Mouse (Mus musculus) kidney, postnatal 36 days (tissue): ENCODE results near the gene Lrfn4.

Experiments
- DNase-seq, 2 experiments: peaks; one replicate each; pipeline ENCODE4 v3.0.0; 2021 to 2022; ENCODE audit warnings: mixed read lengths in 2 of 2

Gene Lrfn4

DNA sequence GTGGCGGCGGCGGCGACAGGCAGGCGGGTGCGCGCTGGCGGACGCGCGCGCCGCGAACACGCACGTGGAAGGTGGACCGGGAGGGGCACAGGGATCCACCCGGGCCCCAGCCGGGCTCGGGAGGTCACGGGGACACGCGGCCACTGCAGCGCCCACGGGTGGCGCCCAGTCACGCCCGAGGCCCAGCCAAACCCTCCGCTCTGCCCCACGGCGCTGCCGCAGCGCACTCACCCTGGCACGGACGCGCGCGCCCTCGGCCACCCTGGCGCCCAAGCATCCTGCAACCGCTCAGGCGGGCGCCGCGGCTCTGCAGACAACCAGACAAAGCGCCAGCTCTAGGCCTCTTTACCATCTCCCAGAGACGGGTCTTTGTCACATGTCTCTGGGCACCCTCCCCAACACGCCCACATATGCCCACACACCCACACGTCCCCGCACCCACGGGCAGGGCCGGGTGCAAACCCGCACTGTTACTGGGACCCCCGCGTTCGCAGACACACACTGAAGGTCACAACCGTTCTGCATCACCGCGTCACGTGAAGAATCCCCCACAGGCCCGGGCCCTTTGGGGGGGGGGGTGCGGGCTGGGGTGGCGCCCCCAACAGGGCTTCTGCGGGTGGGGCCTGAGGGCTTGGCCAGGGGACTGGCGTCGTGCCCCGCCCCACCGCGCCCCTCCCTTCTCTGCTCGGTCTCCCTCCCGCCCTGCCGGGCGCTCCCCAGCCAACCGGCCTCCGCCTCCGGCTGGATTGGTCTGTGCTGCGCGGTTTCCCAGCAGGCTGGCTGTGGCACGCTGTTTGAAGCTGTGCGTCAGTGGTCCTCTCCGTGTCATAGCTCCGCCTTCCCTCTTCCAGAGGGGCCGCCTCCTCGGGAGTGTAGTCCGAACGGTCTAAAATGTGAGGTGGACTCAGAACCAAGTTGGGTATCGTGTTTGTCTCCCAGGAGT, at the start of gene Lrfn4:
Gene Lrfn4, minus strand, starts transcription at position 517 of the 943 bp plus-strand sequence.
- peak; percentile 77 to 81 for DNase-seq

DNA sequence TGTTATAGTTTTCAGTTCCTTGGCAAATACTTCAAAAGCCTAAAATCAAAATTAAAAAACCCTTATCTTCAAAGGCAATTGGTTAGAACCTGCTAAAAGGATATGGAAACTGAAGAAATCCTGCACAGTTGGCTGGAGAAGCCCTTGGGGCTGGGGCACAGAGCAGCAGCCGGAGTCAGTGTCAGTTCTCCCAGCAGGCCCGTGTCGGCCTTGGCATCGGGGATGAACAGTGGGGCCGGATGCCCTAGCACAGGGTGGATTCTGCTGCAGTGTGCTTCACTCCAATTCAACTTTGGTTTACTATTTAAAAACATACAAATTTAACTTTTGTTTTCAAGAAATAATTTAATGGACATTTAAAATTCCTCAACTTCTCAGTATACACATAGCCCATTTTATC, 42.7 kb upstream of the Lrfn4 start:
- no peak for DNase-seq

DNA sequence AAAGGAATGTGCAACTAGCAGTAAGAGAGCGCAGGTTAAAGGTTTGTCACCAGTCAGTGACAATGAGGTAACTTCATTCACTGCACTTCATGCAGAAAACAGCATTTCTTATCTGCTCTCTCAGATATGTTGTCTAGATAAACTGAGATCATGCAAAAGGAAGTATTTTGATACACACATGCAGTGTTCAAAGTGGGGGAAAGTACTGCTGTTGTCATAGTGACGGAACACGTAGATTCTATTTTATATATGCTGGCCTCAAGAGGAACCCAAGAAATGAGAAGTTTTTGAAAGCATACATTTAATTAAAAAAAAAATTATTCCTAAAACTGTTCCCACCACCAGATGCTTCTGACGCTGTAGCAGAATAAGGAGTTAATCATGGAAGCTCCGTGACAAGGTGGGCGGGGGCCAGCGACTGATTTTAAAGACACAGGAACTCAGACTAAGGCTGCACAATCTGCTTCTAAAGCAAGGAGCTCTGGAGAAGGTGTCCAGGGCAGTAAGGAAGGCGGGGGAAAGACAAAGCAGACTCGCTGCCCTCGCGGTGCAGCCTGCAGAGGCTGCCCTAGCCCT, 31.5 kb upstream of the Lrfn4 start:
- no peak for DNase-seq

DNA sequence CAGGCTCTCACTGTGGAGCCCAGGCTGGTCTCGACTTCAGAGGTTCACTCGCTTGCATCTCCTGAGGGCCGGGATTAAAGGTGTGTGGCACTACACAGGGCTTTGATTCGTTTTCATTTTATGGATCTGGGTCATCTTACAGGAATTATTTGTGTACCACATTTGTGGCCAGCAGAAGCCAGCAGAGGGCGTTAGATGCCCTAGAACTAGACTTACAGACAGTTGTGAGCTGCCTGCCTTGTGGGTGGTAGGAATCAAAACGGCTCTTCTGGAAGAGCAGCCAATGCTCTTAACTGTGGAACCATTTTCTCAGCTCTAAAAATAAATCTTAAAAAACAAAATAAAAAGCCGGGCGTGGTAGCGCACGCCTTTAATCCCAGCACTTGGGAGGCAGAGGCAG, 28.8 kb upstream of the Lrfn4 start:
- peak in 1 of 2 experiments; percentile 60 for DNase-seq

DNA sequence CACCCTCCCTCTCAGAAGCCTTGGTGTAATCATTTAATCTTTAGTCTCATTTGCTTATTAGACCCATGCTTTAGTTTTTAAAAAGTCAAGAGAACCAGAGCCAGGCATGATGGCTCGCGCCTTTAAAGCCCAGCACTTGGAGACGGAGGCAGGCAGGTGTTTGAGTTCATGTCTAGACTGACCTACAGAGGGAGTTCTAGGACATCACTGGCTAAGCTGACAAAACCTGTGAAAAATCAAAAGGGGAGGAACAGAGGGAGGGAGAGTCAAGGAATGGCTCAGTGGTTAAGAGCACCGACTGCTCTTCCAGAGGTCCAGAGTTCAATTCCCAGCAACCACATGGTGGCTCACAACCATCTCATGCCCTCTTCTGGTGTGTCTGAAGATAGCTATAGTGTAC, 20.5 kb upstream of the Lrfn4 start:
- DNase-seq, result no peak

DNA sequence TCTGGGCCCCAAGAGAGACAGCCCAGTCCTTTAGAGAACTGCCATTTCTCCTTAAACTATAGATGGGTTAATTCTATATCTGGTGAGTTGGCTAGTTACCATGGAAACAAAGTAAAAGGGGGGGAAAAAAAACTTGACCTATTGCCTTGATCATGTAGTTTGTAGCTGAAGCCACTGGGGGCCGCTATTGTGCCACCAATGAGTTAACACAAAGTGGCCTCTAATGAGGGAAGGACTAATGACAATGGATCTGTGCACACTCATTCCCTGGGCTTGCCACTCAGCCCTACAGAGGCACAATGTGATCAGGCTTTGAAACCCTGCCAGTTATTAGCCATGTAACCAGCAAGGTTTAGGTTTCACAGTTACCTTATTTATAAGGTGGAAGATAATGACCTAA, 13.4 kb upstream of the Lrfn4 start:
- DNase-seq, result peak; percentile 47 to 83

- no peak for DNase-seq
These were observed 10.5 kb upstream of the Lrfn4 start for GRCm38 (mm10) chr19:4625829-4626535.

DNA sequence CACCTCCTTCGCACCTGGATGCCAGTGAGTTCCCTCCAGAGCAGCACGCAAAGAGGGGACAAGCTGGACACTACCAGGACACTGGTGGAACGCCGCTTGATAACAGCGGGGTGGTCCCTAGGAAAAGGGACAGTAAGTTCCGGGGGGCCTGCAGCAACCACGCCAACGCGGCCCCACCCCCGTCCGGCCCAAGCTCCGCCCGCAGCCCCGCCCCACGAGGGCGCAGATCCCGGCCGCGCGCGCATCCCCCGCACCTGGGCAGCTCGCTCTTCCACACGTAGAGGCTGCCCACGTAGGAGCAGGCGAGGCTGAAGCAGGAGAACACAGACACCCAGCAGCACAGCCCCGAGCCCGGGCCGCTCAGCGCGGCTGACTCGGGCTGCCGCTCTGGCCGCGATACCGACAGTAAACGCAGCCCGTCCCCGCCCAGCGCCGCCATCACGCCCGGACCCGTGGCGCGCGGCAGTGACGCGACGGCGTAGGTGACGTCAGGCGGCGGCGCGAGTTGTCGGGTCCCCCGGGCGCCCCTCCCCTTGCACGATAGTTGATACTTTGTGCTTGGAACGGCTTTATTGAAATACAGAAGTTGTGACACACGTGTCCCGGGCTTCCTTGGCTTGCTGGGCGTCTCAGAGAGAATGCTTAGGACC, 9.8 kb upstream of the Lrfn4 start, which contains the start of gene Rce1:
Gene Rce1, minus strand, starts transcription at position 463 of the 650 bp plus-strand sequence.
- DNase-seq, result peak; percentile 91 to 97

GRCm38 (mm10) chr19:4624406-4625178, 9.1 kb upstream of the Lrfn4 start:
- DNase-seq, result no peak

DNA sequence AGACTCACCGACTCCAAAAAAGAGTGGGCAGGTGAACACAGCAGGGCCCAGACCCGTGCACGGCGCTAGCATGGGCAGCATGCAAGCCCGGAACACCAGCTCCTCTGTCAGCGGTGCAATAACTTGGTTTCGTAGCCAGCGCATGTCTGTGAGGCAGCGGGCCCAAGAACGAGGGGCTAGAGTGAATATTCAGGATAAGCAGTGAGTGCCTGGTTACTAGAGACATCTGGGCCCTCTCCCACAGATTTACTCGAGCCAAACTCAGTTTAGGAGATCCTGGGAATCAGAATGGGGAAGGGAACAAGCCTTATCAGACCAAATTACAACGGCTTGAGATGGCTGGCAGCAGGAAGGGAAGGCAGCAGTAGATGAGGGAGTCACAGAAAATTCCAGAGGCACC, 8.5 kb upstream of the Lrfn4 start:
- no peak for DNase-seq

DNA sequence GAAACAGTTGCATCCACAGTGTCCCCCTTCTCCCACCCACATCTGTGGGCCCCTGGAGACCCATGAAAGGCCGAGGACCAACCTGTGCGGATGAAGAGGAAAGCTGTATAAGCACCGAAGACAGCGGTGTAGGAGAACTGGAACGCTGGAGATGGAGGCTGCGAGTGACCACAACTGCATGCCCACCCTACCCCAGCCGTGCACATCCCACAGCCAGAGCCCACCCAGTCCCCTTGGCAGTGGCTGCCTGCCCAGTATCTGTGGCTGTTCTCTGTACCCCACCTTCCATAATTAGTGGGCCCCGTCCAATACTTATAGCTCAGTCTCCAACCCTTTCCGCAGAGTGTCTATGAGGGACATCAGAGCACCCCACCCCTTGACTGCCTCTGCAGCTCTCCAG, 8.0 kb upstream of the Lrfn4 start:
- DNase-seq, result no peak

DNA sequence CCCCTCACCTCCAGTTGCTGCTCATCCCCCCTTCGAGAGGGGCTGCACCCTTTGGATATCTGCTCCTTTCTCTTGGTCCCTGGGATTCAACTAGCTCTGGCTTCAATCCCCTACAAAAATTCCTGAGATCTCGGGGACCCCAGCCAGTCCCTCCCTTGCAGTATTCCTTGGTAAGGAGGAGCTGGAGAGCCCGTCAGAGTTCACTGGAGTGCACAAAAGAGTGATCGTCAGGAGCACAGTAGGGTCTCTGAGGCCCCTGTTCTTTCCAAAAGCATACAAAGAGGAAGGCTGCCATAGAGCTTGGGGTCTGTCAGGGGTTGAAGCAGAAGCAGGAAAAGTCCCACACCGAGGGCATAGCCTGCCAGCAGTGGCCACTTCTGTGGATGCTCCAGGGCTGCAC, 7.3 kb upstream of the Lrfn4 start:
- no peak for DNase-seq

DNA sequence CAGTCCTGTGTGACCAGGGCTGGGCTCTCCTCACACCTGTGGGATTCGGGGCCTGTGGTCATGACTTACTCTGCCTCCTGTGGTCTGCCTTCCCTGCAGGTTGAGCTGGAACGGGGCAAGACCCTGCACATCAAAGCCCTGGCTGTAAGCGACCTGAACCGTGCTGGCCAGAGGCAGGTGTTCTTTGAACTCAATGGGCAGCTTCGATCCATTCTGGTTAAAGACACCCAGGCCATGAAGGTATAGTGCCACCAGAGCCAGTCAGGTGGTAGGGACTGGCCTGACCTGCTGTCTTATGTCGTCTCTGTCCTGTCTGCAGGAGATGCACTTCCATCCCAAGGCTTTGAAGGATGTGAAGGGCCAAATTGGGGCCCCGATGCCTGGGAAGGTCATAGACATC, 5.3 kb upstream of the Lrfn4 start:
- DNase-seq, result no peak

DNA sequence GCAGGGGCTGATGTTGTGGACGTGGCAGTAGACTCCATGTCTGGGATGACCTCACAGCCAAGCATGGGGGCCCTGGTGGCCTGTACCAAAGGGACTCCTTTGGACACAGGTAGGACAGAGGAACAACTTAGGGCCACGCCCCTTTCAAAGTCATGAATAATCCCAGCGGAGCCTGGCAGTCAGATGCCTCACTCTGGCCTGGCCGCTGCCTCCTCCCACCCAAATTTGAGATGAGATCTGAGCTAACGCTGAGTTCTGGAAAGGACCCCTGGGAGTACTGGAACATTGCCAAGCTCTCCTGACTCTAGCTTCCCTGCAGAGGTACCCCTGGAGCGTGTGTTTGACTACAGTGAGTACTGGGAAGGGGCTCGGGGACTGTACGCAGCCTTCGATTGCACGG, 4.0 kb upstream of the Lrfn4 start:
- DNase-seq, result no peak

DNA sequence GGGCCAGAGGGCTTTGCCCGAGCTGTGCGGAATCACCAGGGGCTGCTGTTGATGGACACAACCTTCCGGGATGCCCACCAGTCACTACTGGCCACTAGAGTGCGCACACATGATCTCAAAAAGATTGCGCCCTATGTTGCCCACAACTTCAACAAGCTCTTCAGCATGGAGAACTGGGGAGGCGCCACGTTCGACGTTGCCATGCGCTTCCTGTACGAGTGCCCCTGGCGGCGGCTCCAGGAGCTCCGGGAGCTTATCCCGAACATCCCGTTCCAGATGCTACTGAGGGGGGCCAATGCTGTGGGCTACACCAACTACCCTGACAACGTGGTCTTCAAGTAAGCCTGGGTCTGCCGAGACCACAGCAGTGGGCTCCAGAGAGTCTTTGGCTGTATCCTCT, 2.7 kb upstream of the Lrfn4 start:
- DNase-seq, result no peak

DNA sequence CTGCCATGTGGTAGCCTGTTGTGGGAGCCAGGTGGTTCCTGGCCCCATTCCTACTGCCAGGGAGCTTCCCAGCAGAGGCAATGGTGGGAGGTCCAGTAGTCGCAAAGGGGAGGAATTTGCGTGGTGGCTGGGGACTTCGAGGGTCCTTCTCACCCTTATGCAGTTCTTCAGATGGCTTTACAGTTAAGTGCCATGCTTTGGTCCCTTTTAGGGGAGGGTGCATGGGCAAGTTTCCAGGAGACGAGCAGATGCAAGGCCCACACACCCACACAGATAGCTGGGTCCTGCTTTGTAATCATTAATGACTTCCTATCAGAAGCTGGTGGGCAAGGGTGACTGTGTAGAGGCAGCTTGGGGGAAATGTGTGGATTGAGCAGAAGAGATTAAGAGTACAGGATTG, 1.1 kb upstream of the Lrfn4 start:
- DNase-seq, result no peak

GRCm38 (mm10) chr19:4614305-4615150, 939 bp downstream of the Lrfn4 start:
- DNase-seq, result no peak

DNA sequence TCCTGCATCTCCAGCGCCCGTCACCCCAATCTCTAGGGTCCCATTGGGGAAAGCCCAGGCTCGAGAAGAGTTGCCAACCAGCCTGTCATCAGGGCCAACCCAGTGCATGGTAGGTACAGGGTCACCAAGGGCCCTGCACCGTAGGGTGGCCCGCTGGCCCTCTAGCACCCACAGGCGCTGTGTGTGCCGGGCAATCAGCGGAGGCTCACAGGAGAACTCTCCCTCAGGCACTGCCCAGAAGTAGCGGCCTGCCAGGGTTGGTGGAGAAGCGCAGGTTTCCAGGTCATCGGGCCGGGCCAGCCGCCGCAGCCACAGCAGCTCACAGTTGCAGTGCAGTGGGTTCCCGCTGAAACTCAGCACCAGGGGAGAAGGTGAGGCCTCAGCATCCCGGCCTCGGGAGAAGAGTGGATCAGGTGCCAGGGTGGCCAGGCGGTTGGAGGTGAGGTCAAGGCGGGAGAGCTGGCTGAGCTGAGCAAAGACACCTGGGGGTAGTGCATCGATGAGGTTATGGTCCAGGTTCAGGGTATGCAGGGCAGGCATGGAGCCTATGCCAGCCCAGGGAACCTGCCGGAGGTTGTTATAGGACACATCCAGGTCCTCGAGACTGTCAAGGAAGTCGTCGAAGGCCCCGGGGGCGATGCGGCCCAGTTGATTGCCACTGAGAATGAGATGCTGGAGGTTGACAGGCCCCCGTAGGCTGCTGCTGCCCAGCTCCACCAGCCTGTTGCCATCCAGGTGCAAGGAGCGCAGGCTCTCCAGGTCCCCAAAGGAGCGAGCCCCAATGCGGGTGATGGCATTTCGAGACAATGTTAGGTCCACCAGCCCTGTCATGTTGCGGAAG, 1.8 kb downstream of the Lrfn4 start:
- DNase-seq, result no peak

DNA sequence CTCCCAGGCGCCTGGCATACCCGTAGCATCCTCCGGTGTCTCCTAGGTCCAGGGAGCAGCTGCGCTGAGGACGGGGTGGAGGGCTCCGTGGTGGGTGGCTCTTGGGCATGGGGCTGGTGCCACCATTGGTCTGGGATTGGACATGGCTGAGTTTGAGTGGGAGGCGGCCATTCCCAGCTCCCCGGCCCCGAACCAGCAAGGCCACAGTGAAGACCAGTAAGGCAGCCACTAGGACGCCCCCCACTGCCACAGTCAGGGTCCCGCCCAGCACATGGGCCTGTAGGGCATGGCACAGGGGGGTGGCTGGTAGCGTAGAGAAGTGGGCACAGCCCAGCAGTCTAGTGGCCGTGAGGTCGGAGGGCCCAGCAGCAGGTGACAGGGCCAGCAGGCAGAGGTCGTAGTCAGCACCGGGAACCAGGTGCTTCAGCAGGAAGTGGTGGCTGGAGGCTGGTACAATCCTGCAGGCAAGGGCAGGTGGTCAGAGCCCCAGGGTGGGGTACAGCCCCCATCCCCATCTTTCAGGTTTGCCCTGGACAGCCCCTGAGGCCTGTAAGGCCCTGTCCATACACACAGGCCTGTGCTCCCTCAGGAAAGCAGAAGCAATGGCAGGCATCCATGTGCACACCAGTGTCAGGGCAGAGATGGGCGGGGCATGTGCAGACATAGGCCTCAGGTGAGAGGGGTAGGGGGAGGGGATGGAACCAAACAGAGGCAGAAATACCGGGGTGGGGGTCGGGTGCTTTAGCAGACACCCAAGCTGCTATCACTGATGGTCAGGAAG, 3.1 kb downstream of the Lrfn4 start:
- no peak for DNase-seq

DNA sequence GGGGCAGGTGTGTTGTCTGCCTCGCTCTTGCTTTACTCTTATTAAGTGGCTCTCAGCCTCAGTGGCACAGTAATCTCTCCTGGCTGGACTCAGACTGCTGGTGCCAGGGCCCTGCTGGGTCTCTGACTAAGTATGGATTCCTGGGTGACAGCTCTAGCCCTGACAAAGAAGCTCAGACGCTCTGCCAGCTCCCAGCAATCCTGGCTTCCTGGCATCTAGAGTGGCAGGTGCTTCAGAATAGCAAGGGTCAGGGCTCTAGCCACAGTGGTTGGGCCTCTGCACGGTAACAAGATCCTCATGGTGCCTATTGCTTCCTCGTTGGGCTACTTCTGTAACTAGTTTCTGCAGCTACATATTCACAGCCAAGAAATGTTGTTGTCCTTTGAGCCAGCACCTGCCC, 5.4 kb downstream of the Lrfn4 start:
- no peak for DNase-seq
